Mouse (Mus musculus): Measurements from ENCODE around the gene Xdh. TPM values are rescaled to one million over a fixed set of nuclear protein-coding genes. Genes with fewer than 3 reads are reported as not detected.
A peak's percentile ranks its signal among the peaks of the same experiment; 100 is the strongest.

Xdh gene
- total and polyA plus RNA-seq, 3 experiments = 51.7 to 187 (median 134) TPM

- TF ChIP-seq CTCF (IDR thresholded peaks at IDR 0.05) (peak; percentile 61), POLR2A (IDR thresholded peaks at IDR 0.05; ENCODE audit: insufficient read depth, low read depth, low read length) (no peak)
- H3K79me2 ChIP-seq (replicated peaks; ENCODE audit: control insufficient read depth, insufficient read depth, low read length) = no peaks in the 10 kb centered on the region
- peak overlapping the region; percentile 81 for H3K9ac ChIP-seq (ENCODE audit: low read depth, low read length)
- intact Hi-C loops (cut with DNase I) = loop anchor here (2.0 kb wide), 1 partner anchor 69 kb away; no protein-coding TSS in a partner anchor
- DNase-seq = peak; percentile 32 to 38
- no peaks in the 10 kb centered on the region for H3K27me3 ChIP-seq (ENCODE audit: control insufficient read depth, insufficient read depth, low read length)
- peak overlapping the region; percentile 58 for H3K4me3 ChIP-seq
- peak overlapping the region; percentile 88 for H3K27ac ChIP-seq
- peaks cover 13% of the 10 kb centered on the region for H3K36me3 ChIP-seq (ENCODE audit: control insufficient read depth, insufficient read depth, low read length)
- H3K4me1 ChIP-seq (ENCODE audit: control insufficient read depth, insufficient read depth, low read length) = peaks cover 19% of the 10 kb centered on the region
- 55% methylated on average over 4 of the region's 4 CpGs for WGBS
Observed at GRCm38 (mm10) chr17:73949498-73949897, 498 bp downstream of the Xdh start.

GRCm38 (mm10) chr17:73948801-73949200, 1.2 kb downstream of the Xdh start:
- intact Hi-C loops (cut with DNase I) = loop anchor here (2.0 kb wide), 1 partner anchor 70 kb away; no protein-coding TSS in a partner anchor
- Histone ChIP-seq H3K36me3 (ENCODE audit: control insufficient read depth, insufficient read depth, low read length) (peaks cover 16% of the 10 kb centered on the region), H3K79me2 (replicated peaks; ENCODE audit: control insufficient read depth, insufficient read depth, low read length) (no peaks in the 10 kb centered on the region), H3K27ac (peak overlapping the region; percentile 88), H3K9ac (ENCODE audit: low read depth, low read length) (peak overlapping the region; percentile 81), H3K27me3 (ENCODE audit: control insufficient read depth, insufficient read depth, low read length) (no peaks in the 10 kb centered on the region), H3K4me3 (peak overlapping the region; percentile 58), H3K4me1 (ENCODE audit: control insufficient read depth, insufficient read depth, low read length) (peaks cover 24% of the 10 kb centered on the region)
- TF ChIP-seq POLR2A (IDR thresholded peaks at IDR 0.05; ENCODE audit: insufficient read depth, low read depth, low read length) (no peak), EP300 (IDR thresholded peaks at IDR 0.05; ENCODE audit: insufficient read depth, low read depth, low read length) (no peak), CTCF (IDR thresholded peaks at IDR 0.05) (no peak)
- WGBS = 48% methylated on average over 2 of the region's 2 CpGs
- DNase-seq = no peak

- Histone ChIP-seq H3K36me3 (ENCODE audit: control insufficient read depth, insufficient read depth, low read length) (peaks cover 24% of the 10 kb centered on the region), H3K27ac (peak overlapping the region; percentile 88), H3K27me3 (ENCODE audit: control insufficient read depth, insufficient read depth, low read length) (no peaks in the 10 kb centered on the region), H3K9ac (ENCODE audit: low read depth, low read length) (peak overlapping the region; percentile 69), H3K4me1 (ENCODE audit: control insufficient read depth, insufficient read depth, low read length) (peaks cover 25% of the 10 kb centered on the region), H3K4me3 (peak overlapping the region; percentile 58), H3K79me2 (replicated peaks; ENCODE audit: control insufficient read depth, insufficient read depth, low read length) (no peaks in the 10 kb centered on the region)
- DNase-seq = peak; percentile 74 to 78
- intact Hi-C loops (cut with DNase I) = loop anchor here (2.0 kb wide), 1 partner anchor 71 kb away; no protein-coding TSS in a partner anchor
- 36% methylated on average over 3 of the region's 3 CpGs for WGBS
- TF ChIP-seq EP300 (IDR thresholded peaks at IDR 0.05; ENCODE audit: insufficient read depth, low read depth, low read length) (0 out of 2 replicates have a peak, but pooled peaks have one; percentile 38), POLR2A (IDR thresholded peaks at IDR 0.05; ENCODE audit: insufficient read depth, low read depth, low read length) (peak; percentile 38; the same call in 1 of the 2 replicates), CTCF (IDR thresholded peaks at IDR 0.05) (no peak)
Observed at GRCm38 (mm10) chr17:73948039-73948438, 2.0 kb downstream of the Xdh start.

- no peaks in the 10 kb centered on the region for H3K27me3 ChIP-seq (ENCODE audit: control insufficient read depth, insufficient read depth, low read length)
- TF ChIP-seq POLR2A (IDR thresholded peaks at IDR 0.05; ENCODE audit: insufficient read depth, low read depth, low read length) = no peak
- no peak for TF ChIP-seq EP300 (IDR thresholded peaks at IDR 0.05; ENCODE audit: insufficient read depth, low read depth, low read length)
- no peak for TF ChIP-seq CTCF (IDR thresholded peaks at IDR 0.05)
- H3K9ac ChIP-seq (ENCODE audit: low read depth, low read length) = peak overlapping the region; percentile 22; the same call in 1 of the 2 replicates
- H3K4me1 ChIP-seq (ENCODE audit: control insufficient read depth, insufficient read depth, low read length) = peaks cover 31% of the 10 kb centered on the region
- H3K79me2 ChIP-seq (replicated peaks; ENCODE audit: control insufficient read depth, insufficient read depth, low read length) = no peaks in the 10 kb centered on the region
- H3K4me3 ChIP-seq = peak overlapping the region; percentile 40
- intact Hi-C loops (cut with DNase I) = no loop called here
- peaks cover 34% of the 10 kb centered on the region for H3K36me3 ChIP-seq (ENCODE audit: control insufficient read depth, insufficient read depth, low read length)
- WGBS = 45% methylated on average over 5 of the region's 5 CpGs
- DNase-seq = peak; percentile 26 to 38
- peak overlapping the region; percentile 88 for H3K27ac ChIP-seq
Observed at GRCm38 (mm10) chr17:73946856-73947255, 3.1 kb downstream of the Xdh start.

- no peaks in the 10 kb centered on the region for H3K27me3 ChIP-seq (ENCODE audit: control insufficient read depth, insufficient read depth, low read length)
- H3K79me2 ChIP-seq (replicated peaks; ENCODE audit: control insufficient read depth, insufficient read depth, low read length) = no peaks in the 10 kb centered on the region
- TF ChIP-seq CTCF (IDR thresholded peaks at IDR 0.05) (no peak), POLR2A (IDR thresholded peaks at IDR 0.05; ENCODE audit: insufficient read depth, low read depth, low read length) (no peak), EP300 (IDR thresholded peaks at IDR 0.05; ENCODE audit: insufficient read depth, low read depth, low read length) (no peak)
- H3K9ac ChIP-seq (ENCODE audit: low read depth, low read length) = no peak overlapping the region
- H3K27ac ChIP-seq = peak overlapping the region; percentile 23
- peaks cover 50% of the 10 kb centered on the region for H3K36me3 ChIP-seq (ENCODE audit: control insufficient read depth, insufficient read depth, low read length)
- intact Hi-C loops (cut with DNase I) = no loop called here
- 66% methylated on average over 5 of the region's 5 CpGs for WGBS
- H3K4me1 ChIP-seq (ENCODE audit: control insufficient read depth, insufficient read depth, low read length) = peaks cover 26% of the 10 kb centered on the region
- DNase-seq = no peak
- H3K4me3 ChIP-seq = peak overlapping the region; percentile 11; the same call in 1 of the 2 replicates
Observed at GRCm38 (mm10) chr17:73944661-73945060, 5.3 kb downstream of the Xdh start.

GRCm38 (mm10) chr17:73942268-73942962, 7.6 kb downstream of the Xdh start:
- WGBS = 0% methylated on average over 3 of the region's 3 CpGs
- Histone ChIP-seq H3K36me3 (ENCODE audit: control insufficient read depth, insufficient read depth, low read length) (peaks cover 62% of the 10 kb centered on the region), H3K79me2 (replicated peaks; ENCODE audit: control insufficient read depth, insufficient read depth, low read length) (no peaks in the 10 kb centered on the region), H3K27me3 (ENCODE audit: control insufficient read depth, insufficient read depth, low read length) (no peaks in the 10 kb centered on the region), H3K27ac (peak overlapping the region; percentile 82), H3K4me3 (peak overlapping the region; percentile 16; the same call in 1 of the 2 replicates), H3K4me1 (ENCODE audit: control insufficient read depth, insufficient read depth, low read length) (peaks cover 26% of the 10 kb centered on the region), H3K9ac (ENCODE audit: low read depth, low read length) (peak overlapping the region; percentile 52)
- DNase-seq = peak; percentile 42 to 68
- TF ChIP-seq POLR2A (IDR thresholded peaks at IDR 0.05; ENCODE audit: insufficient read depth, low read depth, low read length) = no peak; the same call in 1 of the 2 replicates
- 0 out of 2 replicates have a peak, but pooled peaks have one; percentile 29 for TF ChIP-seq EP300 (IDR thresholded peaks at IDR 0.05; ENCODE audit: insufficient read depth, low read depth, low read length)
- intact Hi-C loops (cut with DNase I) = no loop called here
